Comparison of ENCODE assay signal across 26 mouse cellular contexts in the genomic region with DNA sequence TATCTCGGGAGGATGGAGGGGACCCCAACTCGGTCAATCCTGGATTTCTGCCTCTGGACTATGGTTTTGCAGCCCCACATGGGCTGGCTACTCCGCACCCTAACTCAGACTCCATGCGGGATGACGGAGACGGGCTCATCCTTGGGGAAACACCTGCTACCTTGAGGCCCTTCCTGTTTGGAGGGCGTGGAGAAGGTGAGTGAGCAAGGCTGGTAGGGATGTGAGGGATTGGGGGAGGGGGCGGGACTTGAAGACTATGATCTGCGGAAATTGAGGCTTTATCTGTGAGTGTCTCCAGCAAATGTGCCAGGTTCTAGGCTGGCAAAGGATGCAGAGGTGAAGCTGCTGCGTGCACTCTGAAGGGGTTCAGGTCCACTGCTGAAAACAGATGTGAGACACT. TPM values are rescaled to one million over a fixed set of nuclear protein-coding genes. Genes with fewer than 3 reads are reported as not detected.
"Had no signal": no experiment of that assay in that cellular context is flagged by ENCODE, and none has a peak within 500 bp of the region (broad histone marks: within the 10 kb centered on the region; RNA-seq: fewer than 3 reads in every experiment).

No protein-coding gene starts in this region.

- ATAC-seq: liver, embryonic 12.5 days; midbrain, embryonic 15.5 days had no signal

- H3K27ac ChIP-seq: kidney, embryonic 15.5 days; limb, embryonic 10.5 days; limb, embryonic 13.5 days; liver, embryonic 12.5 days; liver, embryonic 15.5 days; lung, embryonic 15.5 days; midbrain, embryonic 12.5 days; midbrain, embryonic 15.5 days; stomach, postnatal 0 days had no signal

- H3K9ac ChIP-seq: kidney, embryonic 15.5 days; limb, embryonic 13.5 days; liver, embryonic 12.5 days; liver, embryonic 15.5 days; lung, embryonic 15.5 days; midbrain, embryonic 12.5 days had no signal

- H3K4me2 ChIP-seq: kidney, embryonic 15.5 days; limb, embryonic 13.5 days; liver, embryonic 12.5 days; liver, embryonic 15.5 days; lung, embryonic 15.5 days; midbrain, embryonic 12.5 days had no signal

- H3K36me3 ChIP-seq: kidney, embryonic 15.5 days; limb, embryonic 10.5 days; liver, embryonic 12.5 days; liver, embryonic 15.5 days; lung, embryonic 15.5 days; midbrain, embryonic 12.5 days had no signal

- DNase-seq: kidney, adult 2 months; kidney, postnatal 10 days; kidney, postnatal 36 days; liver; lung, adult 18-20 months; lung, postnatal 10 days; lung, postnatal 36 days; right cerebral cortex, adult 18-20 months; right cerebral cortex, postnatal 14 days; right cerebral cortex, postnatal 4 days; thymus, adult 2 months; thymus, postnatal 14 days; thymus, postnatal 4 days had no signal

- H3K4me3 ChIP-seq: kidney, embryonic 15.5 days; limb, embryonic 10.5 days; limb, embryonic 13.5 days; liver, embryonic 12.5 days; liver, embryonic 15.5 days; lung, embryonic 15.5 days; midbrain, embryonic 12.5 days; myocyte had no signal

- H3K9me3 ChIP-seq: kidney, embryonic 15.5 days; limb, embryonic 10.5 days; limb, embryonic 13.5 days; liver, embryonic 12.5 days; liver, embryonic 15.5 days; lung, embryonic 15.5 days; midbrain, embryonic 12.5 days; midbrain, embryonic 15.5 days had no signal

RNA-seq across cellular contexts. Expression of gene Pianp, which starts 3.1 kb away (rescaled TPM):
- total RNA-seq: megakaryocyte-erythroid progenitor cell, adult 5-6 weeks; monocyte, adult 5-6 weeks; neutrophil, adult 5-6 weeks had no signal
- polyA plus RNA-seq: liver, embryonic 12.5 days had no signal
